Mouse (Mus musculus) embryonic facial prominence, embryonic 10.5 days (tissue): ENCODE results near the gene Ankrd12. TPM values are rescaled to one million over a fixed set of nuclear protein-coding genes. Genes with fewer than 3 reads are reported as not detected.

Experiments
- DNase-seq: peaks from one replicate; pipeline ENCODE4 v3.0.0-alpha.2; 2017; ENCODE audit warnings: low spot score
- H3K27ac ChIP-seq: fragments of 300-500 bp; sonication (generic); replicated peaks from 2 replicates; pipeline ENCODE4 v1.5.1; 2016; ENCODE audit warnings: mild to moderate bottlenecking
- H3K27me3 ChIP-seq: fragments of 300-500 bp; sonication (generic); replicated peaks from 2 replicates; pipeline ENCODE4 v1.6.1; 2016; ENCODE audit warnings: low read depth, mild to moderate bottlenecking; ENCODE audit not compliant: poor library complexity, severe bottlenecking
- H3K36me3 ChIP-seq: fragments of 300-500 bp; sonication (generic); replicated peaks from 2 replicates; pipeline ENCODE4 v1.6.1; 2016; ENCODE audit warnings: mild to moderate bottlenecking, moderate library complexity
- H3K4me1 ChIP-seq: fragments of 300-500 bp; sonication (generic); 2 replicates; pipeline ENCODE4 v1.6.1; 2016
- H3K4me3 ChIP-seq: fragments of 300-500 bp; sonication (generic); 2 replicates; pipeline ENCODE4 v1.5.1; 2016; ENCODE audit warnings: mild to moderate bottlenecking, moderate library complexity
- H3K9me3 ChIP-seq: fragments of 300-500 bp; sonication (generic); 2 replicates; pipeline ENCODE4 v1.6.1; 2016; ENCODE audit warnings: mild to moderate bottlenecking
- WGBS: fragments of 180-500 bp; shearing (Covaris S2); methylation state at CpG from one replicate; pipeline ENCODE4 v1.1.7; 2016; 5-methylcytosine and 5-hydroxymethylcytosine counted together
- polyA plus RNA-seq: library from polyadenylated mRNA; unstranded; fragments of >200 nt; fragmentation: Nextera tagmentation; extraction: Ambion mirVana; gene quantifications from 2 replicates; pipeline ENCODE4 v1.2.1, GENCODE M21; 2016

The Ankrd12 gene
- polyA plus RNA-seq, result 16.1 and 19.2 TPM in 2 replicates

DNA sequence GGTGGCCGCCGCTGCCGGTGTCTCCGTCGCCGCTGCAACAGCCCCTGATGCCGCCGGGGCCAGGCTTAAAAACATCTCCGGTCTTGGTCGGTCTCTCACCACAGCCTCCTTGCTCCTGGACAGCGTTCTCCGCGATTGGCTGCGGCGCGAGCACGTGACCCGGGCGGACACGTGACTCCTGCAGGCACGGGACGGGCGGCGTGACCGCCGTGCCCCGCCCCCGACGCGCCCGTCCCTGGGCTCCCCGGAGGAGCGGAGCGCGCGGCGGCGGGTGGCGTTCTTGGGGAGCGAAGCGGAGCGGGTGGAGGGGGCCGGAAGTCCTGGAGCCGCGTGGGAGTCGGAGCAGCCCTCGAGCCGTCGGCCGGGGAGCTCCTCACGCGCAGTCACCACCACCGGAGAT lies at the start of gene Ankrd12:
Gene Ankrd12 (minus strand): TSS at position 156 of the 400 bp plus-strand sequence.
- Histone ChIP-seq H3K4me1 (peaks cover 18% of the 10 kb centered on the region), H3K36me3 (peaks cover 31% of the 10 kb centered on the region), H3K4me3 (peak within 1 kb of the TSS; percentile 86), H3K9me3 (no peaks in the 10 kb centered on the region), H3K27ac (peak within 1 kb of the TSS; percentile 86), H3K27me3 (peaks cover 14% of the 10 kb centered on the region)
- under 1% methylated on average over 53 of the region's 53 CpGs for WGBS
- DNase-seq, result peak; percentile 96

DNA sequence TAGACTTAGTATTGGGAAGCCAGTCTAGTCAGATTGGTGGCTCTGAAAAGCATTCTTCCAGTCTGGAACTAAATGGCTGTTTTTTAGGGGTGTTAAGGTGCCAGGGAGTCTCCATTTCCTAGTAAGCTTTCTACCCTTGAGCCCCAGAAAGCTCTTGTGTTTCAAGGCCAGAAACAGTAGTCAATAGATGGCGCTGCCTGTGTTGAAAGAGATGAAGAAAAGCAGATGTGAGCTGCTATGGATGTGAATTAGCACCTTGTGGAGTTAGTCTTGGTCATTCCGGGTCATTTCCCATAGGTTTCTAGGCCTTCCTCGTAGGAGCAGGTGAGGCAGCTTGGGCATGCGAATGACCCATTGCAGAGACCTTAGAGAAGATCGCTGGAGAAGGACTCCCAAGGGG lies 48.3 kb upstream of the Ankrd12 start:
- Histone ChIP-seq H3K27ac (no peak overlapping the region), H3K9me3 (no peaks in the 10 kb centered on the region), H3K27me3 (no peaks in the 10 kb centered on the region), H3K4me1 (peaks cover 19% of the 10 kb centered on the region), H3K36me3 (peaks cover 44% of the 10 kb centered on the region), H3K4me3 (peak overlapping the region; percentile 78; the same call in 1 of the 2 replicates)
- no peak for DNase-seq
- 71% methylated on average over 5 of the region's 5 CpGs for WGBS

DNA sequence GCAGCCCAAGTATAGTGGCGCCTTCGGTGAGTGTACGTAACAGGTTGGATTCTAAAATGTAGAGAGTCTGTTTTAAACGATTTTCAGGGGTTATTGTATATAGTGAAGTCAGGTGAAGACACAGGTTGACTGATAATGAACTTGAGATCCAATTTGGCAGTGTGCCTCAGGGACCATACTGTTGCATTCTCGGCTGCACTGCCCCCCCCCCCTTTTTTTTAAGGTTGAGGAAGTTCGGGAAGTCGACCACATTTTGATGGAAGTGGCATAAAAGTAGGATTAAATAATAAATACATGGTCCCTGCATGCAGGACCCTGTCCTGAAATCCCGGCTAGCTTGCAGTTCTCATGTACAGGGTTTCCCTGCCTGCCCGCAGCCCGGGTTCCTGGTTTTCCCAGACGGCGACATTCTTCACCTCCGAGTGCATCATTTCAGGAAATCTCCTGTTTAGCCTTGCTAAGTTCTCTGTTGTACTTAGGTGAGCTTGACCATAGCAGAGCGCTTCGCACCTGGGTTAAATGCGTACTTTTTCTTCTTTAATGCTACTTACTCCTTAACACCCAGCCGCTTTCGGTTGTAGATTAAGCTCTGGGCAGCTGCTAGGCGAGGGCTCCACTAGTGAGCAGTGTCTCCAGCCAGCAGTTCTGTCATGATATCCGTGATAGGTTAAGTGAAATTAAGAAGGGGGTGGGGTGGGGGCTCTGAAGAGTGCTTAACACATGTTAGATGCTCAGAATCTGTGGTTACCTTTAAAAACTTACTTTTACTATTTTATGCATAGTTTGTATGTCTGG lies 47.1 kb upstream of the Ankrd12 start:
- H3K27me3 ChIP-seq, result no peaks in the 10 kb centered on the region
- no peaks in the 10 kb centered on the region for H3K9me3 ChIP-seq
- H3K27ac ChIP-seq, result peak overlapping the region; percentile 92
- peaks cover 19% of the 10 kb centered on the region for H3K4me1 ChIP-seq
- H3K4me3 ChIP-seq, result peak overlapping the region; percentile 78
- DNase-seq, result peak; percentile 60
- 2% methylated on average over 20 of the region's 20 CpGs for WGBS
- H3K36me3 ChIP-seq, result peaks cover 44% of the 10 kb centered on the region

DNA sequence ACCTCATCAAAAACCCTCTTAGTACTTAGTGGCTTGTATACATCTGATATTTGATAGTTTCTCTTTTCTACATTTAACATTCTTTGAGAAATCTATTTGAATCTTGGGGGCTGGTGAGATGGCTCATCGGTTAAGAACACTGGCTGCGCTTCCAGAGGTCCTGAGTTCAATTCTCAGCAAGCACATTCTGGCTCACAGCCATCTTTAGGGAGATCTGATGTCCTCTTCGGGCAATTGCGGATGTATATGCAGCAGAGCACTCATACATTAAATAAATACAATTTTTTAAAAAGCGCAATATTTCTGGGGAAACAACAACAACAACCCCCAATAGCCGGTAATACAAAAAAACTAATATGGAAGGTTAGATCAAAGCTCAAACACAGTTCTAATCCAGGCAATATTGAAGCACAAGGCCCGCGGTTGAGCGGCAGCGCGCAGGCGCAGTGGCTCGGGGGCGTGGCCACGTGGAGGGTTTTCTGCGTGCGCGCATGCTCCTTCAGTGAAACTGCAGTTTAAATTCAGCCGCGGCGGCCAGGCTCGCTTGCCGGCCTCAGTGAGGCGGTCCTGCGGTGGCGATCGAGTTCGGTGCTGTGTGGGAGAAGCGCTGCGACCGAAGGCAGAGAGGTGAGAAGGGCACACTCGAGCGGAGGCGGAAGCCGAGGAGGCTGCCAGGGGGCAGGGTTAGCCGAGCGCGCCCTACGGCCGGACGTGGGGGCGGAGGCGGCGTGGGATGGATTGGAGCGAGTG lies 46.4 kb upstream of the Ankrd12 start, which contains the start of gene Ddx11:
Gene Ddx11 (plus strand): TSS at position 455 of the 750 bp plus-strand sequence.
- H3K36me3 ChIP-seq, result peaks cover 44% of the 10 kb centered on the region
- peak within 1 kb of the TSS; percentile 92 for H3K27ac ChIP-seq
- H3K27me3 ChIP-seq, result no peaks in the 10 kb centered on the region
- DNase-seq, result peak; percentile 95
- 6% methylated on average over 45 of the region's 45 CpGs for WGBS
- peak within 1 kb of the TSS; percentile 78 for H3K4me3 ChIP-seq
- no peaks in the 10 kb centered on the region for H3K9me3 ChIP-seq
- peaks cover 19% of the 10 kb centered on the region for H3K4me1 ChIP-seq

DNA sequence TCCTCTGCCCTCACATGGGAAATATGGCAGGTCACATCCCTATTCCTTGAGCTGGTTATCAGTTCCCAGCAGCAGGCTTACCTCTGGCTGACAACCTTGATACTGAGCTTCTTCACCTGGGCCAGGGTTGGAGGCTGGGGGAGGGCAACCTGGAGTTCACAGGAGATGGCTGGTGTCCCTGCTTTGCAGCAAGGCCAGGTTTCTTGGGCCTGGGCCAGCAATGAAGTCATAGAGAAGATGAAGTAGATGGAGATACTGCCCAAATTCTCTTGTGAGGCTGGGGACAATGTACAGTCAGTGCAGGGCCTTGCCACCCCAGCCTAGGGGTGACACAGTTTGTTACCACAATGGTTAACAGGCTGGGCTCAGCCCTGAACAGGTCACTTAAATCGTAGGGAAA lies 43.8 kb upstream of the Ankrd12 start:
- DNase-seq, result no peak
- peaks cover 44% of the 10 kb centered on the region for H3K36me3 ChIP-seq
- H3K4me1 ChIP-seq, result peaks cover 17% of the 10 kb centered on the region
- no peak overlapping the region for H3K4me3 ChIP-seq
- H3K27ac ChIP-seq, result no peak overlapping the region
- WGBS, result 69% methylated on average over 1 of the region's 1 CpGs
- H3K27me3 ChIP-seq, result no peaks in the 10 kb centered on the region
- H3K9me3 ChIP-seq, result no peaks in the 10 kb centered on the region

DNA sequence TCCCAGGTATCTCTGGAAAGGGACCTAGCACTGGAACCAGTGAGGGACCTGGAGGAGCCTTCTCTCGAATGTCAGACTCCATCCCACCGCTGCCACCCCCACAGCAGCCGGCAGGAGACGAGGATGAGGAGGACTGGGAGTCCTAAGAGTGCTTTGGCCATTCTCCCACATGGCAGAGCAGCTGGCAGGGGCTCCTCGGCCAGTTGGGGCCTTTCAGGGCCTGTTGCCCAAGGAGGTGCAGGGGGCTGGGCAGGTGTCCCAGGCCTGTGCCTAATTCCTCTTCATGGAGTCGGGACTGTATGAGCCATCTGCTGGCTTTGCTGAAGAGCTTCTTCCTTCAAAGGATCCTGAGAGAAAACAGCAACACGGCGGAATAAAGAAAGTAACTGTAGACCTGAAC lies 42.1 kb upstream of the Ankrd12 start:
- Histone ChIP-seq H3K9me3 (no peaks in the 10 kb centered on the region), H3K4me1 (peaks cover under 1% of the 10 kb centered on the region; the same call in 1 of the 2 replicates), H3K36me3 (peaks cover 61% of the 10 kb centered on the region), H3K27me3 (no peaks in the 10 kb centered on the region), H3K27ac (no peak overlapping the region), H3K4me3 (no peak overlapping the region)
- DNase-seq, result no peak
- 88% methylated on average over 8 of the region's 8 CpGs for WGBS

DNA sequence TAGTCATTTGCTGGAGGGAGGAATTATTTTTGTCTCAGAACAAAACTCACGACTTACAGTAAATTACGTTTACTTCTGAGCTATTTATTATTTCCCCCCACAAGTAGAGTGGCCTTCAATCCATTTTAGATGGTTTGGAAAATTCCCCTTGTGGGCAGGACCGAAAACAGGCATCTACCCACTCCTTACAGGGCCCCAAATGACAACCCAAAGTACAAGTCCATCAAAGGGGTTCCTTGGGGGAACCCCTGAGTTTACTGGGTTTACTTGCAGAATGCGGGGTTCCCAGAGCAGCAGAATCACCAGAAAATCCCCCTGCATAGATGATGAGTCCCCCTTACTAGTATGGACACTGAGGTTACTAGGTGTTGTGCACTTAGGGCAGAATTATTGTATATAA lies 35.3 kb upstream of the Ankrd12 start:
- peaks cover 36% of the 10 kb centered on the region for H3K36me3 ChIP-seq
- H3K4me1 ChIP-seq, result peaks cover 21% of the 10 kb centered on the region
- 50% methylated on average over 4 of the region's 4 CpGs for WGBS
- H3K4me3 ChIP-seq, result peak overlapping the region; percentile 94
- H3K27me3 ChIP-seq, result no peaks in the 10 kb centered on the region
- H3K9me3 ChIP-seq, result no peaks in the 10 kb centered on the region
- no peak for DNase-seq
- peak overlapping the region; percentile 93; the same call in 1 of the 2 replicates for H3K27ac ChIP-seq

DNA sequence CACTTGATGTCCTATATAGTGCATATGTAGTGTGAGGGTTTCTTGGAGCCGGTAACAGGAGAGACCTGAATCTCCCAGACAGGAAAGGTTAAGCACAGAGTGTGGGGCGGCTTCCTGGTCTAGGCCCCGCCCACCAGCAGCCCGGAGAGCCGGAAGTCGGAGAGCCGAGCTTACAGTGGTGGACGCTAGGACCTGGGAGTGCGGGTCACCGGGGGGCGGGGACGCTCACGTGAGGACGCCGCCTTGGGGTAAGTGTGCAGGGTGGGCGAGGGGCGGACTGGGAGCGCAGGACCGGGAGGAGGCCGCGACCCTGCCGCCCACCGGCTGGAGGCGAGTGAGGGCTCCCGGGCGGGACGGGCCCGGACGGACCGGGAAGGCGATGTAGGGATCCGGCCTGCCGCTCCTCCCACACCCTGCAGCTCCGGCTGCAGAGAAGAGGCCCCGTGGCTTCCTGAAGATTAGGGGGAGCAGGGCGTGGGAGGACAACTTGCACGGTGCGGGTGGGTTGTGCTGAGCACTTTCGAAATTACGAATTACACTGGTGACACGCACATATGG lies 34.6 kb upstream of the Ankrd12 start, which contains the start of gene Washc1:
Gene Washc1 (plus strand): TSS at position 144 of the 558 bp plus-strand sequence.
- WGBS, result 0% methylated on average over 41 of the region's 41 CpGs
- Histone ChIP-seq H3K27me3 (no peaks in the 10 kb centered on the region), H3K27ac (peak within 1 kb of the TSS; percentile 93), H3K4me3 (peak within 1 kb of the TSS; percentile 94), H3K36me3 (peaks cover 29% of the 10 kb centered on the region), H3K9me3 (no peaks in the 10 kb centered on the region), H3K4me1 (peaks cover 21% of the 10 kb centered on the region)
- DNase-seq, result peak; percentile 98

DNA sequence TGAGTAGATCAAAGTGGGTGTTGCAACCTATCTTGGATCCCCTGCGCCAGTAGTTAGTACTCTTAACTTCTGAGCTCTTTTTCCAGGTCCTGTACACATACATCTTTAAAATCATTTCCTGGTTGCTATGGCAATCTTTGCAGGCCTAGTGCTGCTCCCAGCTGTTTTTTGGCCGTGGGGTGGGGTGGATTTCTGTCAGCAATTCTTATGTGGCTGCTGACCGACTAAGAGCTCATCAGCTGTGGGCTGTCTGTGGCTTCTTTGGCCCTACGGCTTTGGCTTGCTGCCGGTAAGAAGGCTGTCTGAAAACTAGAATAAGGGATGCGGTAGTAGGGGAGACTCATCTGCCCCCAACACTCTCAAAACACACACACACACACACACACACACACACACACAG lies 33.9 kb upstream of the Ankrd12 start:
- DNase-seq, result no peak
- peaks cover 22% of the 10 kb centered on the region for H3K36me3 ChIP-seq
- 53% methylated on average over 6 of the region's 6 CpGs for WGBS
- H3K9me3 ChIP-seq, result no peaks in the 10 kb centered on the region
- H3K27ac ChIP-seq, result peak overlapping the region; percentile 93
- peak overlapping the region; percentile 94 for H3K4me3 ChIP-seq
- H3K27me3 ChIP-seq, result no peaks in the 10 kb centered on the region
- peaks cover 21% of the 10 kb centered on the region for H3K4me1 ChIP-seq

DNA sequence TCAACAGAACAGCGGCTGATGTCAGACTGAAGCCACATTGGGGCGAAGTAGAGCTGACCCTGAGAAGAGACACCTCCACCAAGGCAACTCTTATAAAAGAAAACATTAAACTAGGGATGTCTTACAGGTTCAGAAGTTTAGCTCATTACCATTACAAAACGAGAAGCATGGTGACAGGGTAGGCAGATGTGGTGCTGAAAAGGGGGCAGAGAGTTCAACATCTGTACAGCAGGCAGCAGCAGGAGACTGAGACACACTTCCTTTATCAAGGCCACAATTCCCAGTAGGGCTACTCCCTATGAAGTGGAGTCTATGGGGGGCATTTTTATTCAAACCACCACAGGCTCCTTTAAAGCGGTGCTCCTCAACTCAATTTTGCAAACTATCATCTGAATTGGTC lies 31.3 kb upstream of the Ankrd12 start:
- no peak for DNase-seq
- Histone ChIP-seq H3K36me3 (no peaks in the 10 kb centered on the region), H3K4me1 (peaks cover 21% of the 10 kb centered on the region), H3K27me3 (no peaks in the 10 kb centered on the region), H3K4me3 (no peak overlapping the region), H3K9me3 (no peaks in the 10 kb centered on the region), H3K27ac (no peak overlapping the region)
- WGBS, result 84% methylated on average over 4 of the region's 4 CpGs

DNA sequence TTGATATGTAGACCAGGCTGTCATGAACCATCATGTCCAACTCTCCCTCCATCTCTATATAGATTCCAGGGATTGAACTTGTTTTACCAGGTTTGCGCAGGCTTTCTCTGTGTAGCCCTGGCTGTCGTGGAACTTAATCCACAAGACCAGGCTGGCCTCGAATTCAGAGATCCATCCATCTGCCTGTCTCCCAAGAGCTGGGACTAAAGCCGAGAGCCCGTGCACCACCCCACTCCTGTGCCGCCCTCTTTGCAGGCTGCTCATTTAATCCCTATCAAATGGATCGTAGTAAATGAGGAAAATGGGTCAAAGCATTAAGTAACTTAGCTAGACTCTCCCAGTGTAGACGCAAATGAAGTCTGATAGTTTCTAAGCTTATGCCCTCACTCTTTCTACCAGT lies 30.6 kb upstream of the Ankrd12 start:
- Histone ChIP-seq H3K27me3 (no peaks in the 10 kb centered on the region), H3K27ac (no peak overlapping the region), H3K9me3 (no peaks in the 10 kb centered on the region), H3K4me3 (no peak overlapping the region), H3K36me3 (no peaks in the 10 kb centered on the region), H3K4me1 (peaks cover 18% of the 10 kb centered on the region)
- DNase-seq, result no peak
- 73% methylated on average over 8 of the region's 8 CpGs for WGBS

DNA sequence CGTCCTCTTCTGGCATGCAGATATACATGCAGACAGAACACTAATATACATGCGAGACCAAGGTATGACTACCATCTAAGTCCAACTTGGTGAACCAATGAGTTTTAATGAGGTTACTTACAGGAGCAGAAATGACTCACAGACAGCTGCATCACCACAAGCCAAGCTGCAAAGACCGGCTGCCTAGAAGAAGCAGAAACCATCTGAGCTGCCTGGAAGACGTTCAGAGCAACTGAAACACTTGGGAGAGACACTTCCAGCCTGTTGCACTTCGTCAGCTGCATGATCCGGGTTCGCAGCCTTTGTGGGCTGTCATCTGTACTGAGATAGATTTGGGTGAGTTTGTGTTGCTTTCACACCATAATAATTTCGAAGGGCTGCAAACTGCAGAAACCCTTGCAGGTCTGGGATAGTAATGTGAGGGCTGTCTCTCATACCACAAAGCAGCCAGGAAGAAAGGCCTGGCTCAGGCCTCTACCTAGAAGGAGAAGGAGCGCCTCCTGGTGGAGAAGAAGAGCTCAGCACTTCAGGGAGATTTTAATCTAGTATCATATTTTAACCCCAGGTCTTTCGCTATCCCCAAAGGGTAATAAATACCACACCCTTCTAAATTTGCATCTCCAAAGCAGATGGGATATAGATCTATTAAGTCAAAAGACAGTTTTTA lies 29.8 kb upstream of the Ankrd12 start:
- no peak overlapping the region for H3K27ac ChIP-seq
- DNase-seq, result peak; percentile 67
- WGBS, result 54% methylated on average over 10 of the region's 10 CpGs

More for the DNA sequence above, 29.8 kb upstream of the Ankrd12 start:
- no peaks in the 10 kb centered on the region for H3K9me3 ChIP-seq
- H3K4me1 ChIP-seq, result peaks cover 13% of the 10 kb centered on the region
- H3K27me3 ChIP-seq, result no peaks in the 10 kb centered on the region
- H3K4me3 ChIP-seq, result no peak overlapping the region
- no peaks in the 10 kb centered on the region for H3K36me3 ChIP-seq
